Mouse (Mus musculus): ENCODE measurements around the gene Kif22.

DNA sequence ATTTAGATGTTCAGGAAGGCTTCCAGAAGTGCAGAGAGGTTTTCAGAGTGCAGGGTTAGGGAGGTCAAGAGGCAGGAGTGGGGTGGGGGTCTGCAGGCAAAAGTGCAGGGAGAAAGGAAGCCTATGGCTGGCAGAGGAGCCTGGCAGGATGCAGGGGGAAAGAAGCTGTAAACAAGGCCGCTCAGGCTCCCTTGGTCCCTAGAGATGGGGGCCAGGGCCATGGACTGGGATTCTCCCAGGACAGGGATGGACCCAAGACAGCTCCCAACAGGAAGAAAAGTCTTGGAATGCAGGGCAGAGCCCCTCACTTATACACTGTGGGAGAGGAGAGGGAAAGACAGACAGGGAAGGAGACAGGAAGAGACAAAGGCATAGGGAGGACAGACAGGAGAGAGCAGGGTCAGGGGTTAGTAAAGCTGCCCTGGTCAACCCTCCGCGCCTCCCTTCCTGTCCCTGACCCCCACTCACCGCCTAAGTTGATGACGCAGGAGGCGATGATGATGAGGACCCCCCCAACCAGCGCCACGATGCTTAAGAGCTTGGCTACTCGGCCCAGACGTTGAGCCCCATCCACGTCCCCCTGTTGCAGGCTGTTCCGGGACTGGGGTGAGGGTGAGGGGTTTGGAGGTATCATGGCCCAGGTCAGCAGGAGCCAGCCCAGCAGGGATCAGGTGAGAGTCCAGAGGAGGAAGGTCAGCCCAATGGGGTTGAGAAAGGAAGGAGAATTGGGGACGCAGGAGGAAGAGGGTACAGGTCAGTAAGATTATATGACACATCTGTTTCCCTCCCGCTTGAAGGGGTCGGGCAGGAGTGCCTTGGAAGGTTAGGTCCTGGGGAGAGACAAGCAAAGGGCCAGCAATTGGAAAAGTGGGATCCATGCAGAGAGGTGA lies 23.6 kb downstream of the Kif22 start:
- no peak for TF ChIP-seq CTCF (IDR thresholded peaks at IDR 0.05)
- no peak for TF ChIP-seq POLR2A (IDR thresholded peaks at IDR 0.05; ENCODE audit: insufficient read depth, low read depth, low read length)
- TF ChIP-seq EP300 (IDR thresholded peaks at IDR 0.05; ENCODE audit: insufficient read depth, low read depth, low read length) = no peak

All from heart, adult 2 months (tissue).